Comparison of ENCODE assay signal across 9 mouse cellular contexts in the genomic region with DNA sequence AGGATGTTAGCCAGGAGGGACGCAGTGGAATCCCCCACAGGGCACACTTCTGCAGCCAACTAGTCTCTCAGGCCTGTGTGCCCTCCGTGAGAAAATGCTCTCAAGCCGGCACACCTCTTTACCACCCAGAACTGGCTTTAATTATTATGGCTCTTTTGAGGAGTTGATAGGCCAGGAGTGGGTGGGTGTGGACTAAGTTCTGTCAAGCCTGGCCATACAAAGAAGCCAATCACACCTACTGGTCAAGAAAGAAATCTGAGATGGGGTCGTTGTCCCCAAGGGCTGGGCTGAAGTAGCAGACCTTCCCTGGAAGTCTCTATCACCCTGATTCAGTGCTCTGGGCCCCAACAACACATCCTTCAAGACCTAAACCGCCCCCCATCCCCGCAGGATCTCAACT. TPM values are rescaled to one million over a fixed set of nuclear protein-coding genes. Genes with fewer than 3 reads are reported as not detected.
DNase-seq lines count a peak whose midpoint lies in the region; ATAC-seq lines count a peak whose summit lies in the region.
"Had no signal": no experiment of that assay in that cellular context is flagged by ENCODE, and none has a peak within 500 bp of the region (broad histone marks: within the 10 kb centered on the region; RNA-seq: fewer than 3 reads in every experiment).

No protein-coding gene starts in this region.

- ATAC-seq in heart, embryonic 16.5 days (replicated peaks; ENCODE audit: extremely low read depth, insufficient read depth, low FRiP score), result no peak
- no peak for ATAC-seq in hindbrain, embryonic 14.5 days (ENCODE audit: low FRiP score)
- ATAC-seq in midbrain, embryonic 14.5 days (ENCODE audit: low FRiP score, low TSS enrichment), result no peak
- ATAC-seq in inflammation-experienced regulatory T-cells, adult 6 months, result no peak

- no peaks in the 10 kb centered on the region for H3K27me3 ChIP-seq in heart, embryonic 16.5 days (ENCODE audit: control insufficient read depth, insufficient read depth, low read length)
- no peaks in the 10 kb centered on the region for H3K27me3 ChIP-seq in hindbrain, embryonic 14.5 days (ENCODE audit: control insufficient read depth, insufficient read depth, low read length)
- H3K27me3 ChIP-seq in midbrain, embryonic 14.5 days (ENCODE audit: control insufficient read depth, insufficient read depth, low read length), result no peaks in the 10 kb centered on the region

- DNase-seq in heart, postnatal 4 days, result no peak
- DNase-seq in embryo, embryonic 10.5 days (ENCODE audit: low spot score), result peak; percentile 66
- no peak for DNase-seq in hindbrain, embryonic 14.5 days (ENCODE audit: low spot score)
- no peak for DNase-seq in midbrain, embryonic 14.5 days
- no peak for DNase-seq in adipocyte (ENCODE audit: low spot score)
- no peak for DNase-seq in left cerebral cortex, postnatal 14 days (ENCODE audit: low spot score in 2 of 2)
- DNase-seq: kidney, adult 11 months had no signal

- H3K27ac ChIP-seq in heart, embryonic 16.5 days (ENCODE audit: low read length), result peak overlapping the region; percentile 96; the same call in 1 of the 2 replicates
- H3K27ac ChIP-seq in hindbrain, embryonic 14.5 days, result no peak overlapping the region
- H3K27ac ChIP-seq in midbrain, embryonic 14.5 days (replicated peaks; ENCODE audit: low read depth, low read length), result peak overlapping the region; percentile 87

- peak overlapping the region; percentile 92 for H3K9ac ChIP-seq in heart, embryonic 16.5 days (ENCODE audit: low read length)
- H3K9ac ChIP-seq in hindbrain, embryonic 14.5 days, result peak overlapping the region; percentile 49
- H3K9ac ChIP-seq in midbrain, embryonic 14.5 days (replicated peaks; ENCODE audit: low read length), result peak overlapping the region; percentile 45

- H3K36me3 ChIP-seq in heart, embryonic 16.5 days (ENCODE audit: control insufficient read depth, insufficient read depth), result peaks cover 5% of the 10 kb centered on the region; the same call in 1 of the 2 replicates
- peaks cover 24% of the 10 kb centered on the region for H3K36me3 ChIP-seq in hindbrain, embryonic 14.5 days (replicated peaks; ENCODE audit: control insufficient read depth, insufficient read depth)
- H3K36me3 ChIP-seq in midbrain, embryonic 14.5 days (ENCODE audit: control insufficient read depth, insufficient read depth, low read length), result peaks cover 22% of the 10 kb centered on the region

- peak overlapping the region; percentile 82 for H3K4me3 ChIP-seq in heart, embryonic 16.5 days (ENCODE audit: low read length)
- H3K4me3 ChIP-seq in hindbrain, embryonic 14.5 days (replicated peaks; ENCODE audit: low read length), result peak overlapping the region; percentile 33
- peak overlapping the region; percentile 44 for H3K4me3 ChIP-seq in midbrain, embryonic 14.5 days (replicated peaks; ENCODE audit: low read depth, low read length)

- H3K4me1 ChIP-seq in heart, embryonic 16.5 days (ENCODE audit: control insufficient read depth, insufficient read depth, low read length), result peaks cover 24% of the 10 kb centered on the region
- H3K4me1 ChIP-seq in hindbrain, embryonic 14.5 days (replicated peaks; ENCODE audit: control insufficient read depth, insufficient read depth, low read length), result peaks cover 38% of the 10 kb centered on the region
- H3K4me1 ChIP-seq in midbrain, embryonic 14.5 days (ENCODE audit: control insufficient read depth, insufficient read depth, low read length), result peaks cover 44% of the 10 kb centered on the region

- WGBS in heart, embryonic 16.5 days, result 25% methylated on average over 6 of the region's 6 CpGs
- 27% methylated on average over 6 of the region's 6 CpGs for WGBS in hindbrain, embryonic 14.5 days
- 28% methylated on average over 6 of the region's 6 CpGs for WGBS in midbrain, embryonic 14.5 days

- H3K9me3 ChIP-seq in heart, embryonic 16.5 days (replicated peaks; ENCODE audit: control insufficient read depth, low read length), result no peaks in the 10 kb centered on the region
- H3K9me3 ChIP-seq in hindbrain, embryonic 14.5 days (ENCODE audit: control insufficient read depth, low read length), result no peaks in the 10 kb centered on the region
- H3K9me3 ChIP-seq in midbrain, embryonic 14.5 days (ENCODE audit: control insufficient read depth, low read length), result no peaks in the 10 kb centered on the region

- peak overlapping the region; percentile 97 for H3K4me2 ChIP-seq in heart, embryonic 16.5 days (ENCODE audit: low read depth, low read length)
- H3K4me2 ChIP-seq in hindbrain, embryonic 14.5 days (replicated peaks), result peak overlapping the region; percentile 58
- H3K4me2 ChIP-seq in midbrain, embryonic 14.5 days (ENCODE audit: low read length), result peak overlapping the region; percentile 63

- intact Hi-C loops in left cerebral cortex, postnatal 14 days (cut with DNase I), result loop anchor here (2.0 kb wide), 1 partner anchor 14 kb away; no protein-coding TSS in a partner anchor

RNA-seq across cellular contexts. Expression of a gene that starts 15.4 kb away (rescaled TPM):
- polyA plus RNA-seq in heart, embryonic 16.5 days (2015; fragmentation: Nextera tagmentation; extraction: Ambion mirVana), result 33.9 and 39.7 TPM in 2 replicates
- total RNA-seq in heart, postnatal 4 days (2021), result 100 to 1,000 TPM; 140 to 141 TPM
- 272 and 276 TPM in 2 replicates for polyA plus RNA-seq in hindbrain, embryonic 14.5 days (2014; fragmentation: Nextera tagmentation; extraction: Ambion mirVana)
- 304 and 345 TPM in 2 replicates for polyA plus RNA-seq in midbrain, embryonic 14.5 days (2014; fragmentation: Nextera tagmentation; extraction: Ambion mirVana)
- 10 to 100 TPM in 1 of 3 experiments, 1 to 10 TPM in 2; 7.2 to 10.9 (median 8.8) TPM for polyA plus RNA-seq in inflammation-experienced regulatory T-cells, adult 6 months (2017; shearing (Covaris generic))
- 100 to 1,000 TPM; 644 to 661 TPM for total RNA-seq in left cerebral cortex, postnatal 14 days (2021)

RNA-seq across cellular contexts. Expression of a gene that starts 51.4 kb away (rescaled TPM):
- not detected in 2 replicates for polyA plus RNA-seq in heart, embryonic 16.5 days (2015; fragmentation: Nextera tagmentation; extraction: Ambion mirVana)
- not detected for total RNA-seq in heart, postnatal 4 days (2021)
- polyA plus RNA-seq in hindbrain, embryonic 14.5 days (2014; fragmentation: Nextera tagmentation; extraction: Ambion mirVana), result not detected in 2 replicates
- polyA plus RNA-seq in midbrain, embryonic 14.5 days (2014; fragmentation: Nextera tagmentation; extraction: Ambion mirVana), result not detected in 2 replicates
- not detected for polyA plus RNA-seq in inflammation-experienced regulatory T-cells, adult 6 months (2017; shearing (Covaris generic))
- total RNA-seq in left cerebral cortex, postnatal 14 days (2021), result not detected
